Mouse (Mus musculus) limb, embryonic 11.5 days (tissue): ENCODE data around the gene Ube2j2. TPM values are rescaled to one million over a fixed set of nuclear protein-coding genes. Genes with fewer than 3 reads are reported as not detected.

Experiments
- ATAC-seq: fragments of 200-750 bp; cut with Nextera tagmentation; 2 replicates; pipeline ENCODE4 v1.8.0; 2017; ENCODE audit warnings: low read depth; ENCODE audit not compliant: insufficient number of reproducible peaks, low FRiP score, low TSS enrichment
- DNase-seq: peaks from one replicate; pipeline ENCODE4 v3.0.0-alpha.2; 2015; ENCODE audit warnings: low spot score
- H3K27ac ChIP-seq: fragments of 300-500 bp; sonication (generic); replicated peaks from 2 replicates; pipeline ENCODE4 v1.5.1; 2014; ENCODE audit warnings: low read depth, mild to moderate bottlenecking, low read length
- H3K27me3 ChIP-seq: fragments of 300-500 bp; sonication (generic); 2 replicates; pipeline ENCODE4 v1.6.1; 2014; ENCODE audit warnings: mild to moderate bottlenecking, low read length, mixed read lengths; ENCODE audit not compliant: control insufficient read depth, insufficient read depth
- H3K36me3 ChIP-seq: fragments of 300-500 bp; sonication (generic); 2 replicates; pipeline ENCODE4 v1.6.1; 2014; ENCODE audit warnings: mild to moderate bottlenecking, low read length, moderate library complexity, mixed read lengths; ENCODE audit not compliant: control insufficient read depth, insufficient read depth
- H3K4me1 ChIP-seq: fragments of 300-500 bp; sonication (generic); 2 replicates; pipeline ENCODE4 v1.6.1; 2014; ENCODE audit warnings: low read length, mixed read lengths; ENCODE audit not compliant: control insufficient read depth, insufficient read depth
- H3K4me2 ChIP-seq: fragments of 300-500 bp; sonication (generic); 2 replicates; pipeline ENCODE4 v1.6.1; 2014; ENCODE audit warnings: low read depth, mild to moderate bottlenecking, moderate library complexity; ENCODE audit not compliant: severe bottlenecking
- H3K4me3 ChIP-seq: fragments of 300-500 bp; sonication (generic); 2 replicates; pipeline ENCODE4 v1.5.1; 2014; ENCODE audit warnings: low read depth, low read length
- H3K9ac ChIP-seq: fragments of 300-500 bp; sonication (generic); 2 replicates; pipeline ENCODE4 v1.6.1; 2014; ENCODE audit warnings: mild to moderate bottlenecking, low read length
- H3K9me3 ChIP-seq: fragments of 300-500 bp; sonication (generic); 2 replicates; pipeline ENCODE4 v1.6.1; 2016; ENCODE audit warnings: low read length; ENCODE audit not compliant: control insufficient read depth
- WGBS: fragments of 180-500 bp; shearing (Covaris S2); extraction: QIAGEN DNeasy Blood & Tissue Kit; methylation state at CpG from one replicate; pipeline ENCODE4 v1.1.7; 2014; 5-methylcytosine and 5-hydroxymethylcytosine counted together
- polyA plus RNA-seq: library from polyadenylated mRNA; unstranded; fragments of >200 nt; fragmentation: Nextera tagmentation; extraction: Ambion mirVana; gene quantifications from 2 replicates; pipeline ENCODE4 v1.2.1, GENCODE M21; 2014

Ube2j2 gene
- polyA plus RNA-seq, 1 experiment from 2014 or later, result 163 TPM

DNA sequence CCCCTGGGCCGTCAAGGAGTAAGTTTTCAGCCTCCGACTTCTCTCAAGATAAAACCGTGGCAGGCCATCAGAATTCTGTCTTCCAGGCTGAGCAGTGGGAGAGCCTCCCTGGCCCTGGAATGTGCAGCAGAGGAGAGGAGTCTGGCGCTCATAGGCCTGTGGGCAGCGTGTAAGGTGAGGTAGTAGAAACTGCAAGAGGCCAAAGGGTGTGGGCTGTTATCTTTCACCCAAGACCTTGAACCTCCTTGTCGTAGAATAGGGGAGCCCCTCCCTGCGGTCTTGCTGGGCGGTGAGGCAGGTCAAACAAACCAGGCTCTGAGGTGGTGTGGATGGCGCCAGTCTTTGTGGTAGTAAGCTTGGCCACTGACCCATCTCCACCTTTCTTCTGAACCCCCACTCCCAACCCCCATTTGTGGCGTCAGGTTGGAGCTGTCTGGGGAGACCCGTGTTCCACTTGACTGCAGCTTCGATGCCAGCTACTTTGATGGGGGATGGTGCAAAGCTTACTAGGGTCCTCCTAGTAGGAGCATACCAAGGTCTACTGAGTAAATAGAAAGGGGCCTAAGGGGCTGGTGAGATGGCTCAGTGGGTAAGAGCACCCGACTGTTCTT is 25.5 kb downstream of the Ube2j2 start:
- ATAC-seq, result no peak
- no peak for DNase-seq
- WGBS, result 85% methylated on average over 13 of the region's 13 CpGs

GRCm38 (mm10) chr4:155970286-155970685 is 26.7 kb downstream of the Ube2j2 start:
- DNase-seq (no peak), ATAC-seq (no peak)
- Histone ChIP-seq H3K4me3 (no peak overlapping the region), H3K4me1 (no peaks in the 10 kb centered on the region), H3K9ac (no peak overlapping the region), H3K36me3 (no peaks in the 10 kb centered on the region; the same call in 1 of the 2 replicates), H3K27ac (no peak overlapping the region), H3K27me3 (no peaks in the 10 kb centered on the region), H3K4me2 (no peak overlapping the region), H3K9me3 (no peaks in the 10 kb centered on the region)
- WGBS, result 73% methylated on average over 5 of the region's 5 CpGs

More for the DNA sequence above, 25.5 kb downstream of the Ube2j2 start:
- Histone ChIP-seq H3K27me3 (no peaks in the 10 kb centered on the region), H3K4me2 (no peak overlapping the region), H3K9me3 (no peaks in the 10 kb centered on the region), H3K36me3 (no peaks in the 10 kb centered on the region; the same call in 1 of the 2 replicates), H3K9ac (no peak overlapping the region), H3K4me1 (no peaks in the 10 kb centered on the region), H3K27ac (no peak overlapping the region), H3K4me3 (no peak overlapping the region)

DNA sequence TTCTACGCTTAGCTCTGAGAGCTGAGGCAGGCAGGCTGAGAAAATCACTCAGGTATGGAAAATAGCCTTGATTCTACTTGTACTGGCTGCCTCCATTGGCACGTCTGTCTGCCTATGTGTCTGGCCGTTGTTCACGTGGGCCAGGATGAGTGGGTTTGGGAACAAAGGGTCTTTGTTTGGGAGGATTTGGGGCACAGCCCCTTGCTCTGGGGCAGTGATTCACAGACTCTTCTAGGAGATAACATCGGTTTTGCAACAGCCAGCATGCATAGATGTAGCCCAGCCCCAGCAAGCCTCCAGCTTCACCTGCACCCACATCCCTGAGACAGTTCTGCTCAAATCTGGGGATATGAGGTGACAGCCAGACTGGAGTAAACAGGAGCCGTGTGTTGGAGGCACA is 29.0 kb downstream of the Ube2j2 start:
- H3K9ac ChIP-seq, result no peak overlapping the region
- no peaks in the 10 kb centered on the region for H3K27me3 ChIP-seq
- no peaks in the 10 kb centered on the region for H3K36me3 ChIP-seq
- no peak overlapping the region for H3K4me2 ChIP-seq
- ATAC-seq (no peak), DNase-seq (no peak)
- 85% methylated on average over 6 of the region's 6 CpGs for WGBS
- H3K9me3 ChIP-seq, result no peaks in the 10 kb centered on the region
- H3K4me3 ChIP-seq, result no peak overlapping the region
- no peaks in the 10 kb centered on the region for H3K4me1 ChIP-seq
- H3K27ac ChIP-seq, result no peak overlapping the region

DNA sequence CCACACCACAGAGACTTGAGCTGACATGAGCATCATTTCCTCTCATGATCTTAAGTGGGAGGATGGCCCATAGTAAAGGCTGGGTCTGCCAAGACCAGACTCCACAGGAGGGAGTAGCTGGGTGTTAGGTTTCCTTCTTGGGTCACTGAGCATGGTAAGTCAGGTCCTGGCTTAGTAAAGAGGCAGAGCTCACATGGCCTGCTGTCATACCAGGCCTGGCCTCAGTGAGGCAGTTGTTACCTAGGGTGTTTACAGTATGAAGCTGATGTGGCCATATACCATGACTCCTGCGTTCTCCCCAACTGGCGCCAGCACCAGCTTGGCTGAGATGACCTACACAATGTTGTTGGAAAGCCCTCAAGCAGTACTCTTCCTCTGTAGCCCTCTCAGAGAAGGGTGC is 29.6 kb downstream of the Ube2j2 start:
- DNase-seq (no peak), ATAC-seq (no peak)
- Histone ChIP-seq H3K4me1 (no peaks in the 10 kb centered on the region), H3K4me2 (no peak overlapping the region), H3K9ac (no peak overlapping the region), H3K4me3 (no peak overlapping the region), H3K27ac (no peak overlapping the region), H3K27me3 (no peaks in the 10 kb centered on the region), H3K9me3 (no peaks in the 10 kb centered on the region), H3K36me3 (no peaks in the 10 kb centered on the region)
- WGBS, result 71% methylated on average over 2 of the region's 2 CpGs

DNA sequence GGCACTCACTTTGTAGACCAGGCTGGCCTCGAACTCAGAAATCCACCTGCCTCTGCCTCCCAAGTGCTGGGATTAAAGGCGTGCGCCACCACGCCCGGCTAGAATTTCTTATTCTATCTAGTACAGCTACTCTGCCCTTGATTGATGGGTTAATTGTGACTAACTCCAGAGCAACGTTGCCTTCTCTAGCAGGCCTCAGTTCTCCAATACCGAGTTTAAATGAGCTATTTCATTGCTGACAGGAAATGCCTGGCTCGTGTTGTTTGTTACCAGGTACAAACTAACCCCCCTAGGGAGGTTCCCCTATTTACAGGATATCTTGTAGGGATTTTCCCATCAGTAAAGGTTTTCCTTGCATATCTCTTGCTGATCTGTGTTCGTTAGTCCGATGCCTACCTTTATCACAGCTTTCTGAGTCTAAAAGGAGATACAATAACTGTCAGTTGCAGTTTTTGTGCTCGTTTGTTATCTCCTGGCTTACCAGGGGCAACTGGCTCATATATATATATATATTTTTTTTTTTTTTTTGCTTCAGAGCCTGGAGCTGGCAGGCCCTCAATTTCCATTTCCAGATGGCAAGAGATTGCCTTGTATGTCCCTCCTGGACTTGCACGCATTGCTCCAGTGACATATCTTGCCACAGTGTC is 37.9 kb downstream of the Ube2j2 start:
- Histone ChIP-seq H3K4me2 (no peak overlapping the region), H3K4me3 (no peak overlapping the region), H3K27ac (no peak overlapping the region), H3K27me3 (no peaks in the 10 kb centered on the region), H3K4me1 (no peaks in the 10 kb centered on the region), H3K9me3 (no peaks in the 10 kb centered on the region), H3K36me3 (no peaks in the 10 kb centered on the region), H3K9ac (no peak overlapping the region)
- ATAC-seq, result no peak
- no peak for DNase-seq
- 78% methylated on average over 12 of the region's 12 CpGs for WGBS

DNA sequence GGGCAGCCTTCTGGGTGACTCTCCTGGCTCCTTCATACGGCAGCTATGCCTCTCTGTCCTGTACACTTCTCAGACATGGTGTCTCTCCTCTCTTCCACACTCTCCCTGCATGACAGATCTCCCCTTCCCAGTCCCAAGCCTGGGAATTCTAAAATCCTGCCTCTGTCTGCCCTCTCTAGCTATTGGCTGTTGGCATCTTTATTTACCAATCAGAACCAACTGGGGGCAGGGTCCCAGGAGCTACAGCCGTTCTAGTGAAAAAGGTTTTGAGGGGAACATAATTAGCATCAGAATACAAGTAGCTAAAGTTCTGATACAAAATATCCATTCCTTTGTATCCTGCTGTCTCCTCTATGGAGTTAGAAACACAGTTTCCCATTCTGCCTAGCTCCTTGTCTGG is 40.2 kb downstream of the Ube2j2 start:
- no peak overlapping the region for H3K4me2 ChIP-seq
- H3K27ac ChIP-seq, result no peak overlapping the region
- no peaks in the 10 kb centered on the region for H3K36me3 ChIP-seq
- H3K9ac ChIP-seq, result no peak overlapping the region
- H3K4me3 ChIP-seq, result no peak overlapping the region
- no peaks in the 10 kb centered on the region for H3K4me1 ChIP-seq
- 25% methylated on average over 2 of the region's 2 CpGs for WGBS
- DNase-seq, result no peak
- H3K27me3 ChIP-seq, result no peaks in the 10 kb centered on the region
- no peak for ATAC-seq
- H3K9me3 ChIP-seq, result no peaks in the 10 kb centered on the region

DNA sequence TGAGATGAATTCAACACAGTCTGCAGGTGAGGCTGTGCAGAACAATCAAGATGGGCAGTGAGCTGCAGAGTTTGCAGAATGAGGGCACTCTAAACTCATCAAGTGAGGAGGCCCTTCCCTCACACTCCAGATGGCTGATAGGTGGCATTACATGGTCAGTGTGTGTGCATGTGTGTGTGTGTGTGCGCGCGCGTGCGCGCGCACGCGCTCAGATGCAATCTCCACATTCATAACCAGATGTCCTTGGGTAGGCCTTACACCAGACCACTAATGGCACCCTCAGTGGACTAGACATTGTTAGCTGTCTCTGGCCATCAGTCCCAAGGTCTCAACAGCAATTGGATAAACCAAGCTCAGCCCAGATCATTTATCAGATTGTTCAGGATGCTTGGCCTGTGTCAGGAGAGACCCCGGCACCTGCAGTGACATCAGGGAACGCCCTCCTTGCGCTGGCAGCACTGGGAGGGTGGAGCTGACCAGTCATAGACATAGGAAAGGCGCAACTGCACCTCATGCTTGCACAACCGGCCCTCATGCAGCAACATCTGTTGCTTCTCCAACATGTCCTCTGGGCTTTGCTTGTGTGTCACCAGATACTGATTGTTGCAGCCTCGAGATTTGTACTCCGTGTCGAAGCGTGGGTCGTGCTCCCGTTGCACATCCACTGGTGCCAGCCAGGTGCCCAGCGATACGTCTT is 47.7 kb downstream of the Ube2j2 start:
- Histone ChIP-seq H3K27me3 (no peaks in the 10 kb centered on the region), H3K4me3 (peak overlapping the region; percentile 93), H3K27ac (peak overlapping the region; percentile 89; the same call in 1 of the 2 replicates), H3K4me1 (peaks cover 13% of the 10 kb centered on the region; the same call in 1 of the 2 replicates), H3K9me3 (no peaks in the 10 kb centered on the region), H3K4me2 (peak overlapping the region; percentile 93), H3K36me3 (no peaks in the 10 kb centered on the region), H3K9ac (peak overlapping the region; percentile 85)
- no peak for ATAC-seq
- DNase-seq, result no peak
- WGBS, result 89% methylated on average over 22 of the region's 22 CpGs

GRCm38 (mm10) chr4:155991908-155992230 is 48.2 kb downstream of the Ube2j2 start:
- H3K9ac ChIP-seq, result peak overlapping the region; percentile 85
- peak overlapping the region; percentile 93 for H3K4me2 ChIP-seq
- H3K36me3 ChIP-seq, result no peaks in the 10 kb centered on the region
- H3K9me3 ChIP-seq, result no peaks in the 10 kb centered on the region
- no peak for DNase-seq
- ATAC-seq, result peak; percentile 32
- 30% methylated on average over 36 of the region's 37 CpGs for WGBS
- no peaks in the 10 kb centered on the region for H3K27me3 ChIP-seq
- peak overlapping the region; percentile 89 for H3K27ac ChIP-seq
- peaks cover 13% of the 10 kb centered on the region; the same call in 1 of the 2 replicates for H3K4me1 ChIP-seq
- H3K4me3 ChIP-seq, result peak overlapping the region; percentile 93
